Mouse (Mus musculus) megakaryocyte-erythroid progenitor cell, adult 5-6 weeks (primary cell): ENCODE results near the gene Cnn1. TPM values are rescaled to one million over a fixed set of nuclear protein-coding genes. Genes with fewer than 3 reads are reported as not detected.
"Not testable (repeated sequence)": the region's sequence is repeated elsewhere in the genome, so short reads cannot be mapped to it uniquely, and the experiment has no call there.

Experiments used
- ATAC-seq: replicated peaks from 2 replicates; pipeline ENCODE4 v1.8.0; 2016; ENCODE audit warnings: mild to moderate bottlenecking, inconsistent platforms; ENCODE audit not compliant: severe bottlenecking, poor library complexity, low FRiP score, low TSS enrichment
- total RNA-seq, 2 experiments: library from RNA; stranded (forward) in 1 of 2; stranded (reverse) in 1 of 2; fragments of 200-1000, 215-1000 nt in 1 of 2; fragments of >200 nt in 1 of 2; fragmentation: Nextera tagmentation in 1 of 2; gene quantifications; 2 replicates each; pipeline ENCODE4 v1.2.3; 2014 to 2017

The Cnn1 gene
- total RNA-seq, 2 experiments from 2014 or later = not detected

GRCm38 (mm10) chr9:22070791-22071573, 28.0 kb upstream of the Cnn1 start, which contains the start of the genes Gm49318 and Zfp653:
Gene Gm49318, minus strand, starts transcription at chr9:22071259.
Gene Zfp653, minus strand, starts transcription at chr9:22071376.
- peak; percentile 95 for ATAC-seq

GRCm38 (mm10) chr9:22072276-22072675, 26.7 kb upstream of the Cnn1 start:
- no peak for ATAC-seq

GRCm38 (mm10) chr9:22075778-22076177, 23.2 kb upstream of the Cnn1 start:
- not testable (repeated sequence) for ATAC-seq

- ATAC-seq = no peak
These were observed 22.8 kb upstream of the Cnn1 start for GRCm38 (mm10) chr9:22076223-22076622.

DNA sequence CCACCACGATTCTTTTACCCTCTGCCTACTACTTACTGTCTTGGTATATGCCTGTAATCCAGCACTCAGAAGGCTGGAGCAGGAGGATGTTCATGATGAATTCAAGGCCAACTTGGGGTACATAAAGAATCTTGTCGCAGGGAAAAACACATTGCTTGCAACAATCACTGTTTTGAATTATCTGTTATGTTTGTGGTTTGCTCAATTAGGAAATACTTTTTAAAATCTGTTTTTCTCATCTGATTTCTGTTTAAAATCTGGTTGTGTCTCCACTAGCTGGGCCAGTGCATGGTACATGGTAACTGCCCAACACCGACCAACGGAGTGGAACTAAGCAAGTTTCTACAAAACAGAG, 14.4 kb upstream of the Cnn1 start:
- no peak for ATAC-seq

DNA sequence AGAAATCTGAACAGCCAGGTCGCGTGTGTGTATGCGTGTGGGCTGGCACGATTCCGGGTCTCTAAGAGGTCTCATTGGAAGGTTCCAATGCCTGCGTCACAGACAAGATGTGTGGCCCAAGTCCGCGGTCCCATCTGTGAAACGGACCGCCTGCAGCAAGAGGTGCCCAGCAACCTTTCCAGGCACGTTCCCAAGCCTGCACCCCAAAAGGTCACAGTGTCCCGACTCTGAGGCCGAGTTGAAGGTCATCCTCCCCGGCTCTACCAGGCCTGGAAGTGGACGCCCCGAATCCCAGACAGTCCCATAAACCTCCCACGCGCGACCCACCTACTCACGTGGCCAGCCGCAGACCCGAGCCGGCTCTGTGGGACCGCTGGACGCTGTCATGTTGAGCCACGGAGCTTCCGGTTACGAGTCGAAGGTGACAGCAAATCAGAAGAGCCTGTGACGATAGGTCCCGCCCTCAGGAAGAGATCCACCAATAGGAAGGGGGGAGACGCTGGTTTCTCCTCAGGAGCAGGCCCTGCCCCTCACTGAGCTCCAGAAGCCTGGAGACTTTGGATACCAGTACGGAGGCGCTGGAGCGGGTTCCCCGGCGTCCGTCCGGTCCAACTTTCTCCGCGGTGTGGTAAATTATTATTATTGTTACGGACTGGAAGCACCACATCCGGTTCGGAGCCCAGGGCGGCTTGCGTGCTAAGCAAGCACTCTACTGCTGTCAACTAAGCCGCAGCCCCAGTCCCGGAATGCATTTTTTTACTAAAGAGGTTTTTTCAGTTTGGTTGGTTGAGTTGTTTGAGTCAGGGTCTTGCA, 13.8 kb upstream of the Cnn1 start, which contains the start of gene Ecsit:
Gene Ecsit (minus strand): TSS at position 417 of the 813 bp plus-strand sequence.
- peak; percentile 100 for ATAC-seq

DNA sequence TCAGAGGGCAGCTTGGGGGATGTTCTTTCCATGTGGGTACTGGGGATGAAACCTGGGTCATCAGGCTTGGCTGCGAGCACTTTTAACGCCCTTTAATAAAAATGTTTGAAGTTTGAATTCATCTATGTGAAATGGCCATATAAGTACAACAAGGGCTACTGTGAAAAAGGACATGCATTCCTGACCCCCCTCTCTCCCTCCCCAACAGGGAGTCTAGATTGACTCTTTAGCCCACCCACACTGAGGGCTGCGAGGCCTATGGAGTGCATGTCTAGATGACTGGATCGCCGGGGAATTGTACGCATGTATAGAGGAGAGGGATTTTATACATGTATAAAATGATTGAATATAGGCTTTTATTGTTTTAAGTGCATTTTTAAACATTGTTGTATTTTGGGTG, 13.0 kb upstream of the Cnn1 start:
- no peak for ATAC-seq

- no peak for ATAC-seq
These were observed 11.9 kb upstream of the Cnn1 start for GRCm38 (mm10) chr9:22087034-22087618.

DNA sequence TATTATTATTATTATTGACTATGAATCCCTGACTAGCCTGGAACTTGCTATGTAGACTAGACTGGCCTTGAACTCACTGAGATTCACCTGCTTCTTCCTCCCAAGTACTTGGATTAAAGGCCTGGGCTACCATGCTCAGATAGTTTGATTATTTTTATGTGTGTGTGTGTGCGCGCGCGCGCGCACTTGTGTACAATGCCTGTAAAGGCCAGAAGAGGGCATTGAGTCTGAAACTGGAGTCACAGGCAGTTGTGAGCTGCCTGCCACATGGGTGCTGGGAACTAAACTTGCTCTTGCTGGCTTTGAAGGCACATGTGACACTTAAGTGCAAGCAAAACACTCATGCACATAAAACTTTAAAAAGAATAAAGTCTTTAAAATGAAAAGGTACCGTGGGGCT, 9.7 kb upstream of the Cnn1 start:
- ATAC-seq = no peak

DNA sequence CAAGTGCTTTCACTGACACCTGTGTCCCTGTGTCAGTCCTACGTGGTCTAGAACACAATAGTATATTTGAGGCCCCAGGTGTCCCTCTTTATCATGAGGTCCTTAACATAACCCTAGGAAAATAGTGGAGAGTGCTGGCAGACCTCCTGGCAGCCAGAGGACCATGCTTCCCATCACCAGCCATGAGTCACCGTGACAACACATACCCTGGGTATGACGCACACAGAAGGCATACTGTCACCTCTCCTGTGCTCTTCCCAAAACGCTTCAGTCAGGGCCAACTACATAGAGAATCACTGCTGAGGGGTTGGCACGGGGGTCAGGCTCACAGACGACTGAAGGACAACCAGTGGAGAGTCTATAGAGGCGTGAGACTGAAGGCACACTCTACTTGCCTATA, 9.0 kb upstream of the Cnn1 start:
- no peak for ATAC-seq

DNA sequence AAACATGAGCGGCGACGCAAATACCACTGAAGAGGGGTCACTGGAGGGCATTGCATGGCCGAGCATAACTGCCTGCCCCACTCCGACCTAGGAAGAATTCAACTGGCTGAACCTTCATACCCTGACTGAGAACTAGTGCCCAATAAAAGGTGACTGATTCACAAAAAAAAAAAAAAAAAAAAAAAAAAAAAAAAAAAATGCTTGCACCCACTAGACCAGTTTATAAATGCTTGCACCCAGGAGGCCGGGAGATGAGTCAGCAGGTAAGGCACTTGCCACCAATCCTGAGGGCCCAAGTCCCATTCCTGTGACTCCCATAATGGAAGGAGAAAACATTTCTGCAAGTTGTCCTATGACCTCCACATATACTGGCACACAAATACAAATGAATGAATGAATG, 6.3 kb upstream of the Cnn1 start:
- ATAC-seq = no peak

DNA sequence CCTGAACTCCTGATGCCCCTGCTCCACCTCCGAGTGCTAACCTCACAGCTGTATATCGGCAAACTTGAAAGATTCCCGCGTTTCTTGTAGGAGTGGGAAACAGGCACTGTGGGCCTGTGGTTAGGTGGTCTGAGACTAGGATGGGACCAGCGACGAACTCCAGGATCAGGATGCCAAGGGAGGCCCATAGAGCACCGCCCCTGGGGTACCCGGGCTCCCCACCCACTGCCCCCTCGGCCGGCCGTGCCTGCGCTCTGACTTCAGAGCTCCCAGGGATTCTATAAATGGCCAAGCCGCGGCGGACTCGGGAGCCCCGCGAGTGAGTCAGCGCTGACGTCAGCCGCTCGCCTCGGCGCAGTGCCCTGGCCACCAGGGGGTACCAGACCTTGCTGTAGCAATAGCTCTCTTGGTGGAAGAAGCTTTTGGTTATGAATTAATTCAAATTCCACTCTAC, 3.1 kb upstream of the Cnn1 start:
- peak; percentile 99 for ATAC-seq

GRCm38 (mm10) chr9:22099922-22100321, 906 bp downstream of the Cnn1 start:
- no peak for ATAC-seq

- no peak for ATAC-seq
These were observed 9.2 kb downstream of the Cnn1 start for GRCm38 (mm10) chr9:22108194-22108593.

GRCm38 (mm10) chr9:22115635-22116034, 16.6 kb downstream of the Cnn1 start:
- no peak for ATAC-seq

GRCm38 (mm10) chr9:22116086-22116485, 17.1 kb downstream of the Cnn1 start:
- peak; percentile 42 for ATAC-seq

DNA sequence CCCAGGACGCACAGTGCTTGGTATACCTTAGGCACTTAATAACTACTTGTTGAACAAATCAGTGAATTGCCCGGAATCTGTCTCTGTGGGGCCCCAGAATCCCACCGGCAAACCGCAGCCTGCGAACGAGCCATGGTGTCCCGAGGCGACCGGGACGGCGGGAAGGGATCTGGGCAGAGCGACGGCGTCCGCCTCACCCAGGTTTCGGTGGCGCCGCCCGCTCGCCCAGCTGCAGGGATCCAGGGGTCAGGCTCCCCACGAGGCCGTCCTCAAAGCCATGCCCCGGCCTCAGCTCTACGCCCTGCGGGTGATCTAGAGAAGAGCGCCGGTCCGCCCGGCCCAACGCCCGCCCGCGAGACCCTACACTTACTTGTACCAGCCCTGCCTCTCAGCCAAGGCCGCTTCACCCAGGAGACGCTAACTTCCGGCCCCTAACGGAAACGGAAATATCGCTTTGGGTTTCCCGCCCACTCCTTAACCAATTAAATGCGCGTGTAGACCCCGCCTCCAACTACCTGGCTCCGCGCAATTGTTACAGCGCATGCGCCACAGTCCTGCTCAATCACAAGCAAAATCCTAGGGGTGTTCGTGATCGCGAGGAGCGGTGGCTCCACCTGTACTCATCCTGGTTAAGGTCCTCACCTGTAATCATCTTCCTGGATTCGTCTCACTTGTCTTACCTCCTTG, 17.9 kb downstream of the Cnn1 start, which contains the start of gene Elof1:
Gene Elof1 (minus strand): TSS at position 433 of the 687 bp plus-strand sequence.
- peak; percentile 93 for ATAC-seq

GRCm38 (mm10) chr9:22117754-22118456, 18.9 kb downstream of the Cnn1 start:
- peak; percentile 53 for ATAC-seq

- ATAC-seq = no peak
These were observed 20.5 kb downstream of the Cnn1 start for GRCm38 (mm10) chr9:22119543-22119942.
